Mouse (Mus musculus): ENCODE results near the gene Cyp8b1. TPM values are rescaled to one million over a fixed set of nuclear protein-coding genes. Genes with fewer than 3 reads are reported as not detected.

Gene Cyp8b1
- polyA plus RNA-seq, 1 experiment from 2014 or later = not detected

GRCm38 (mm10) chr9:121900282-121900855 lies 15.7 kb downstream of the Cyp8b1 start:
- WGBS = 88% methylated on average over 5 of the region's 5 CpGs
- Histone ChIP-seq H3K27me3 (no peaks in the 10 kb centered on the region), H3K4me3 (replicated peaks) (no peak overlapping the region), H3K36me3 (no peaks in the 10 kb centered on the region), H3K27ac (no peak overlapping the region), H3K4me2 (replicated peaks) (no peak overlapping the region), H3K4me1 (replicated peaks) (no peaks in the 10 kb centered on the region), H3K9me3 (no peaks in the 10 kb centered on the region), H3K9ac (replicated peaks) (no peak overlapping the region)
- no peak for ATAC-seq

GRCm38 (mm10) chr9:121899306-121899705 lies 16.8 kb downstream of the Cyp8b1 start:
- no peaks in the 10 kb centered on the region for H3K36me3 ChIP-seq
- no peak for ATAC-seq
- no peaks in the 10 kb centered on the region for H3K9me3 ChIP-seq
- H3K4me2 ChIP-seq (replicated peaks) = no peak overlapping the region
- WGBS = 73% methylated on average over 6 of the region's 6 CpGs
- no peak overlapping the region for H3K27ac ChIP-seq
- no peak overlapping the region for H3K9ac ChIP-seq (replicated peaks)
- no peak overlapping the region for H3K4me3 ChIP-seq (replicated peaks)
- H3K4me1 ChIP-seq (replicated peaks) = no peaks in the 10 kb centered on the region
- no peaks in the 10 kb centered on the region for H3K27me3 ChIP-seq

- ATAC-seq = no peak
- H3K4me2 ChIP-seq (replicated peaks) = no peak within 1 kb of the TSS
- H3K4me1 ChIP-seq (replicated peaks) = no peaks in the 10 kb centered on the region
- H3K27me3 ChIP-seq = no peaks in the 10 kb centered on the region
- no peaks in the 10 kb centered on the region for H3K36me3 ChIP-seq
- 78% methylated on average over 9 of the region's 9 CpGs for WGBS
- no peak within 1 kb of the TSS for H3K9ac ChIP-seq (replicated peaks)
- no peak within 1 kb of the TSS for H3K4me3 ChIP-seq (replicated peaks)
- H3K27ac ChIP-seq = no peak within 1 kb of the TSS
- no peaks in the 10 kb centered on the region for H3K9me3 ChIP-seq
These were observed 17.9 kb downstream of the Cyp8b1 start, which contains the start of gene Ackr2 for GRCm38 (mm10) chr9:121898245-121898644. TSS of gene Ackr2 (plus strand) at chr9:121898355.

- H3K9ac ChIP-seq (replicated peaks) = no peak overlapping the region
- no peak for ATAC-seq
- H3K27me3 ChIP-seq = no peaks in the 10 kb centered on the region
- H3K9me3 ChIP-seq = no peaks in the 10 kb centered on the region
- no peak overlapping the region for H3K4me3 ChIP-seq (replicated peaks)
- H3K36me3 ChIP-seq = no peaks in the 10 kb centered on the region
- no peak overlapping the region for H3K4me2 ChIP-seq (replicated peaks)
- no peak overlapping the region for H3K27ac ChIP-seq
- WGBS = 94% methylated on average over 4 of the region's 4 CpGs
- H3K4me1 ChIP-seq (replicated peaks) = no peaks in the 10 kb centered on the region
These were observed 19.3 kb downstream of the Cyp8b1 start for GRCm38 (mm10) chr9:121896820-121897219.

- no peak overlapping the region for H3K27ac ChIP-seq
- 81% methylated on average over 7 of the region's 7 CpGs for WGBS
- H3K4me2 ChIP-seq (replicated peaks) = no peak overlapping the region
- no peaks in the 10 kb centered on the region for H3K4me1 ChIP-seq (replicated peaks)
- no peak overlapping the region for H3K4me3 ChIP-seq (replicated peaks)
- no peak overlapping the region for H3K9ac ChIP-seq (replicated peaks)
- no peaks in the 10 kb centered on the region for H3K27me3 ChIP-seq
- H3K36me3 ChIP-seq = no peaks in the 10 kb centered on the region
- ATAC-seq = no peak
- no peaks in the 10 kb centered on the region for H3K9me3 ChIP-seq
These were observed 20.6 kb downstream of the Cyp8b1 start for GRCm38 (mm10) chr9:121895392-121895993.

- Histone ChIP-seq H3K27ac (no peak overlapping the region), H3K4me3 (replicated peaks) (no peak overlapping the region), H3K9me3 (no peaks in the 10 kb centered on the region), H3K4me2 (replicated peaks) (no peak overlapping the region), H3K9ac (replicated peaks) (no peak overlapping the region), H3K36me3 (no peaks in the 10 kb centered on the region), H3K27me3 (no peaks in the 10 kb centered on the region), H3K4me1 (replicated peaks) (no peaks in the 10 kb centered on the region)
- WGBS = 73% methylated on average over 7 of the region's 7 CpGs
- ATAC-seq = no peak
These were observed 21.7 kb downstream of the Cyp8b1 start for GRCm38 (mm10) chr9:121894447-121894846.

- no peaks in the 10 kb centered on the region for H3K36me3 ChIP-seq
- H3K27me3 ChIP-seq = no peaks in the 10 kb centered on the region
- H3K27ac ChIP-seq = no peak overlapping the region
- no peak overlapping the region for H3K4me2 ChIP-seq (replicated peaks)
- H3K4me1 ChIP-seq (replicated peaks) = no peaks in the 10 kb centered on the region
- no peak overlapping the region for H3K9ac ChIP-seq (replicated peaks)
- ATAC-seq = no peak
- no peak overlapping the region for H3K4me3 ChIP-seq (replicated peaks)
- WGBS = 87% methylated on average over 12 of the region's 12 CpGs
- no peaks in the 10 kb centered on the region for H3K9me3 ChIP-seq
These were observed 23.9 kb downstream of the Cyp8b1 start for GRCm38 (mm10) chr9:121892057-121892687.

GRCm38 (mm10) chr9:121891301-121891700 lies 24.8 kb downstream of the Cyp8b1 start:
- Histone ChIP-seq H3K9ac (replicated peaks) (no peak overlapping the region), H3K4me3 (replicated peaks) (no peak overlapping the region), H3K4me1 (replicated peaks) (no peaks in the 10 kb centered on the region), H3K4me2 (replicated peaks) (no peak overlapping the region), H3K36me3 (no peaks in the 10 kb centered on the region), H3K9me3 (no peaks in the 10 kb centered on the region), H3K27ac (no peak overlapping the region), H3K27me3 (no peaks in the 10 kb centered on the region)
- 89% methylated on average over 9 of the region's 9 CpGs for WGBS
- ATAC-seq = no peak

GRCm38 (mm10) chr9:121890441-121890941 lies 25.6 kb downstream of the Cyp8b1 start:
- no peaks in the 10 kb centered on the region for H3K9me3 ChIP-seq
- WGBS = 46% methylated on average over 18 of the region's 18 CpGs
- H3K4me3 ChIP-seq (replicated peaks) = no peak overlapping the region
- H3K36me3 ChIP-seq = no peaks in the 10 kb centered on the region
- no peaks in the 10 kb centered on the region for H3K27me3 ChIP-seq
- no peak for ATAC-seq
- no peaks in the 10 kb centered on the region for H3K4me1 ChIP-seq (replicated peaks)
- H3K4me2 ChIP-seq (replicated peaks) = no peak overlapping the region
- no peak overlapping the region for H3K9ac ChIP-seq (replicated peaks)
- no peak overlapping the region for H3K27ac ChIP-seq

GRCm38 (mm10) chr9:121889927-121890440 lies 26.1 kb downstream of the Cyp8b1 start:
- no peaks in the 10 kb centered on the region for H3K27me3 ChIP-seq
- no peak overlapping the region for H3K27ac ChIP-seq
- WGBS = 79% methylated on average over 4 of the region's 4 CpGs
- H3K36me3 ChIP-seq = no peaks in the 10 kb centered on the region
- H3K4me2 ChIP-seq (replicated peaks) = no peak overlapping the region
- H3K4me3 ChIP-seq (replicated peaks) = no peak overlapping the region
- no peak overlapping the region for H3K9ac ChIP-seq (replicated peaks)
- no peaks in the 10 kb centered on the region for H3K4me1 ChIP-seq (replicated peaks)
- H3K9me3 ChIP-seq = no peaks in the 10 kb centered on the region
- ATAC-seq = no peak

GRCm38 (mm10) chr9:121882015-121882457 lies 34.1 kb downstream of the Cyp8b1 start:
- Histone ChIP-seq H3K4me3 (replicated peaks) (no peak overlapping the region), H3K9me3 (no peaks in the 10 kb centered on the region), H3K36me3 (no peaks in the 10 kb centered on the region), H3K27me3 (0 out of 2 replicates have a peak, but pooled peaks cover 4% of the 10 kb centered on the region), H3K9ac (replicated peaks) (no peak overlapping the region), H3K27ac (no peak overlapping the region), H3K4me2 (replicated peaks) (no peak overlapping the region), H3K4me1 (replicated peaks) (peaks cover 5% of the 10 kb centered on the region; the same call in 1 of the 2 replicates)
- WGBS = 81% methylated on average over 7 of the region's 7 CpGs
- no peak for ATAC-seq

GRCm38 (mm10) chr9:121881301-121881700 lies 34.8 kb downstream of the Cyp8b1 start:
- Histone ChIP-seq H3K4me3 (replicated peaks) (no peak overlapping the region), H3K4me2 (replicated peaks) (no peak overlapping the region), H3K9me3 (no peaks in the 10 kb centered on the region), H3K27ac (no peak overlapping the region), H3K36me3 (no peaks in the 10 kb centered on the region), H3K27me3 (0 out of 2 replicates have a peak, but pooled peaks cover 4% of the 10 kb centered on the region), H3K4me1 (replicated peaks) (peaks cover 5% of the 10 kb centered on the region; the same call in 1 of the 2 replicates), H3K9ac (replicated peaks) (no peak overlapping the region)
- 82% methylated on average over 6 of the region's 6 CpGs for WGBS
- ATAC-seq = no peak

Measured in midbrain, embryonic 13.5 days (tissue).